1 mouse cellular context compared by ENCODE assay signal in the genomic region with DNA sequence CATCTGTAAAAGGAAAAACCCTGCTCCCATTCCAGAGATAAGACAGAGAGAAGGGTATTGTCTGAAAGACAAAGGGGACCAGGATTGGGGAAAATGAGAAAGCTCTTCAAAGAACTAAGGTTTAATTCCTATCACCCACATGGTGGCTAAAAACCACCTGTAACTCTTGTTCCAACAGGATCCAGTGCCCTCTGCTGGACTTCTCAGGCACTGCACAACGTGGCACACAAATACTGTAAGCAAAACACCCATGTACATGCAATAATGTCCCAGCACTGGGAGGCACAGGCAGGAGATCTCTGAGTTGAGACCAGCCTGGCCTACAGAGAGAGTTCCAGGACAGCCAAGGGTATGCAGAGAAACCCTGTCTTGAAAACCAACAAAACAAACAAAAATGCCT.
TF ChIP-seq lines count a peak whose summit lies in the region.

No protein-coding gene starts in this region.

TF ChIP-seq in MEL, 35 proteins besides CTCF, POLR2A, EP300 and RAD21:
- TF ChIP-seq ZC3H11A (IDR thresholded peaks at IDR 0.05; ENCODE audit: low read depth, low read length) (peak; percentile 74), GATA1 (IDR thresholded peaks at IDR 0.05; ENCODE audit: low read depth, low read length) (no peak), CHD2 (IDR thresholded peaks at IDR 0.05; ENCODE audit: low read length) (no peak), USF1 (IDR thresholded peaks at IDR 0.05; ENCODE audit: low read depth, low read length) (no peak), MAX (IDR thresholded peaks at IDR 0.05; ENCODE audit: low read length) (peak; percentile 77), ZNF384 (IDR thresholded peaks at IDR 0.05; ENCODE audit: low read depth, low read length) (no peak), BHLHE40 (IDR thresholded peaks at IDR 0.05; ENCODE audit: borderline replicate concordance, low read depth, low read length) (no peak), MYC (IDR thresholded peaks at IDR 0.05; ENCODE audit: low read depth, low read length) (peak; percentile 94), MEF2A (IDR thresholded peaks at IDR 0.05; ENCODE audit: extremely low read depth, insufficient replicate concordance, low read depth, low read length, poor library complexity, severe bottlenecking) (no peak), MXI1 (IDR thresholded peaks at IDR 0.05; ENCODE audit: low read depth, low read length) (peak; percentile 68; the same call in 1 of the 2 replicates), SMC3 (IDR thresholded peaks at IDR 0.05; ENCODE audit: low read depth, low read length) (peak; percentile 76), CHD1 (IDR thresholded peaks at IDR 0.05; ENCODE audit: low read depth, low read length) (no peak)
